Mouse (Mus musculus): ENCODE results near the gene Chn1. TPM values are rescaled to one million over a fixed set of nuclear protein-coding genes. Genes with fewer than 3 reads are reported as not detected.
A peak's percentile ranks its signal among the peaks of the same experiment; 100 is the strongest.

The Chn1 gene
- polyA plus RNA-seq, 1 experiment from 2014 or later = 70.1 TPM

DNA sequence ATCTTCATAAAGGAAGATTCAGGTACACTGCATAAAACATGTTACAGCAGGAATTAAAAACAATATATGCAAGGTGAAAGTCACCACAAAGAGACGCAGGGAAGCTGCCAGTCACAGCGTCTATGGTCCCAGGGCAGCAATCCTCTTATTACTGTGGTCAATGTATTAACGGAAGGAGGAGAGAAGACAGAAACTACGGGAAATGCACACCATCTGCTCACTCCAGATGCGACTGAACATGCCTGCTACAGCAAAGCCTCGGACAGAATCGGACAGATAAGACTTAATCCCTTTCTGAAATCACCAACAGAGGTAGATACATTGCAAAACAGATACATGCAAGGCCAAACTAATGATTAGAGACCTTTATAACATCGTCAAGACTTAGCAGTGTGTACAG, 116.1 kb downstream of the Chn1 start:
- peaks cover 22% of the 10 kb centered on the region for H3K4me1 ChIP-seq (ENCODE audit: control insufficient read depth, insufficient read depth, low read depth, low read length)
- no peak overlapping the region for H3K9ac ChIP-seq (ENCODE audit: low read depth, low read length)
- H3K27ac ChIP-seq (ENCODE audit: low read depth, low read length) = no peak overlapping the region
- ATAC-seq = no peak
- peak overlapping the region; percentile 10; the same call in 1 of the 2 replicates for H3K4me3 ChIP-seq (ENCODE audit: low read length)
- no peaks in the 10 kb centered on the region for H3K36me3 ChIP-seq (ENCODE audit: control insufficient read depth, insufficient read depth, low read length)
- 49% methylated on average over 8 of the region's 8 CpGs for WGBS
- H3K9me3 ChIP-seq (ENCODE audit: control insufficient read depth, low read length) = no peaks in the 10 kb centered on the region
- H3K4me2 ChIP-seq (ENCODE audit: low read length) = peak overlapping the region; percentile 52
- no peaks in the 10 kb centered on the region for H3K27me3 ChIP-seq (replicated peaks; ENCODE audit: control insufficient read depth, insufficient read depth, low read length)

DNA sequence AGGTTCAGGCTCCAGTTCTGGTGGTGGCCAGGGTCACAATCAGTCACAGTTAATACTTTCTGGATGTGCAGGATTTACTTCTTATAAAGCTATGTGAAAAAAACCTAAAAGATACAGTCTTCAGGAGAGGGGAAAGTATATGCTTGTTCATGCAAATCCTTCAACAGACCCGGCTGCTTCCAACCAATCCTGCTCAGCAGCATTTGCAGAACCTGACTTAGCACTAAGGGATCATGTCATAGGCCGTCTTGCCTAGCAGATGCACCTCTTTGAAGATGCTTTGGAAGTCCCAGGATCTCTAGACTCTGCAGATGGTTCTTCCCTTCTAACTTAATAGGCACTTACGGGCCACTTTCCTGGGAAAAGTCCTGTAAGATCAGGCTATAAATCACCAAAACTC, 117.2 kb downstream of the Chn1 start:
- 79% methylated on average over 3 of the region's 3 CpGs for WGBS

DNA sequence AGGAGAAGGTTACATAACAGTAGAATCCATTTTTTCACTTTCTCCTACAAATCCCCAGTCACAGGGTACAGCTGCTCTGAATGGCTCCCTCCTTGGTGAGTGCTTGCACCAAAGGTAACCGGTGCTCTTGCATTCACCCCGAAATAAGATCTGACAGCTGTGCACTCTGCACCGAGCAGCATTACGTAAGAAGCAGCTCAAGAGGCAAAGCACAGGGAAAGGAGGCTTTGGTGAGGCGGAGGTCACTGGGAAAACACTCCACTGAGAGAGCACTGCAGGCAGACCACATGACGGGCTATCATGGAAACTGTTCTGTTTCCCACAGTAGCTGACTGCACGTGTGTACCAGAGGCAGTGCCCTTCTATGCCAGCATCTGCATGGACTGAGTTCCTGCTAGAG, 118.0 kb downstream of the Chn1 start:
- Histone ChIP-seq H3K4me1 (ENCODE audit: control insufficient read depth, insufficient read depth, low read depth, low read length) (peaks cover 22% of the 10 kb centered on the region), H3K36me3 (ENCODE audit: control insufficient read depth, insufficient read depth, low read length) (no peaks in the 10 kb centered on the region), H3K27me3 (replicated peaks; ENCODE audit: control insufficient read depth, insufficient read depth, low read length) (no peaks in the 10 kb centered on the region), H3K9me3 (ENCODE audit: control insufficient read depth, low read length) (no peaks in the 10 kb centered on the region), H3K4me3 (ENCODE audit: low read length) (no peak overlapping the region), H3K9ac (ENCODE audit: low read depth, low read length) (no peak overlapping the region), H3K27ac (ENCODE audit: low read depth, low read length) (no peak overlapping the region), H3K4me2 (ENCODE audit: low read length) (no peak overlapping the region)
- no peak for ATAC-seq
- WGBS = 58% methylated on average over 7 of the region's 7 CpGs

More for the DNA sequence above, 117.2 kb downstream of the Chn1 start:
- peaks cover 22% of the 10 kb centered on the region for H3K4me1 ChIP-seq (ENCODE audit: control insufficient read depth, insufficient read depth, low read depth, low read length)
- no peak overlapping the region for H3K27ac ChIP-seq (ENCODE audit: low read depth, low read length)
- no peaks in the 10 kb centered on the region for H3K27me3 ChIP-seq (replicated peaks; ENCODE audit: control insufficient read depth, insufficient read depth, low read length)
- no peak for ATAC-seq
- no peak overlapping the region for H3K4me3 ChIP-seq (ENCODE audit: low read length)
- H3K36me3 ChIP-seq (ENCODE audit: control insufficient read depth, insufficient read depth, low read length) = no peaks in the 10 kb centered on the region
- H3K9ac ChIP-seq (ENCODE audit: low read depth, low read length) = no peak overlapping the region
- H3K4me2 ChIP-seq (ENCODE audit: low read length) = no peak overlapping the region
- H3K9me3 ChIP-seq (ENCODE audit: control insufficient read depth, low read length) = no peaks in the 10 kb centered on the region

DNA sequence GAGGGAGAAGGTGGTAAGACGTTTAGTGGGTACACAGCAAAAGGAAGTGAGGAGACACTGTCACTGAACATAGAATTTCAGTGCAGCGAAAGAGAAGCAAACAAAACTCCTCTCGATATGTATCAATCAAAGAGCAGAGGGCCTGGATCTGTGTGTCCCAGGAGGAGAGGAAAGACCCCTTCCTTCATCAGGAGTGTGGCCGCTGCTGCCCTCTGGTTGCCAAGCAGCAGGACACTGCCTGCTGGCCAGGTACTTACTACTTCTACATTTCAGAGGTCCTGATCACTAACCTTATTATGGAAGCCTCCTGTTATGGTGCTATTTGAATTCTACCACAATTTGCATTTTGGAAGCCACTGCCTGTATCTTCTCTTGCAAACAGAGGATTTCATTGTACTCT, 119.5 kb downstream of the Chn1 start:
- peaks cover 19% of the 10 kb centered on the region for H3K4me1 ChIP-seq (ENCODE audit: control insufficient read depth, insufficient read depth, low read depth, low read length)
- no peaks in the 10 kb centered on the region for H3K27me3 ChIP-seq (replicated peaks; ENCODE audit: control insufficient read depth, insufficient read depth, low read length)
- WGBS = 78% methylated on average over 4 of the region's 4 CpGs
- no peaks in the 10 kb centered on the region for H3K9me3 ChIP-seq (ENCODE audit: control insufficient read depth, low read length)
- no peaks in the 10 kb centered on the region for H3K36me3 ChIP-seq (ENCODE audit: control insufficient read depth, insufficient read depth, low read length)
- no peak overlapping the region for H3K9ac ChIP-seq (ENCODE audit: low read depth, low read length)
- no peak overlapping the region for H3K4me3 ChIP-seq (ENCODE audit: low read length)
- H3K27ac ChIP-seq (ENCODE audit: low read depth, low read length) = no peak overlapping the region
- no peak for ATAC-seq
- H3K4me2 ChIP-seq (ENCODE audit: low read length) = no peak overlapping the region

DNA sequence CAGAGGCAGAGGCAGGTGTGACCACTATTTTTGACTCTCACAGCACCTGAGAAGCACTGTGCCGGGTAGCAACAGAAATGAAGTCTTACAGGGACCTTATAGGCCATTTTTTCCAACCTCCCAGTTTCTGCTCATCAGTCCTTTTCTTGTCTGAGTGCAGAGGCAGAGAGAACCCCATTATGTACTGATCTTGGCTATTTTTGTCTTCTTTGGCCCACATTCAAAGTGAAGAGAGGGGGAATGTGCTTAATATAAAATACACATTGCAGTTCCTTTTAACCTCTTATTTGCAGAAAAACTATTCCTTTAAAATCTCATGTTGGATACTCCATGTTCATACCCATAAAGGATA, 120.3 kb downstream of the Chn1 start:
- Histone ChIP-seq H3K27ac (ENCODE audit: low read depth, low read length) (no peak overlapping the region), H3K27me3 (replicated peaks; ENCODE audit: control insufficient read depth, insufficient read depth, low read length) (no peaks in the 10 kb centered on the region), H3K9ac (ENCODE audit: low read depth, low read length) (no peak overlapping the region), H3K36me3 (ENCODE audit: control insufficient read depth, insufficient read depth, low read length) (no peaks in the 10 kb centered on the region), H3K4me1 (ENCODE audit: control insufficient read depth, insufficient read depth, low read depth, low read length) (peaks cover 14% of the 10 kb centered on the region), H3K4me2 (ENCODE audit: low read length) (no peak overlapping the region), H3K4me3 (ENCODE audit: low read length) (no peak overlapping the region), H3K9me3 (ENCODE audit: control insufficient read depth, low read length) (no peaks in the 10 kb centered on the region)
- ATAC-seq = no peak
- 92% methylated on average over 1 of the region's 1 CpGs for WGBS

DNA sequence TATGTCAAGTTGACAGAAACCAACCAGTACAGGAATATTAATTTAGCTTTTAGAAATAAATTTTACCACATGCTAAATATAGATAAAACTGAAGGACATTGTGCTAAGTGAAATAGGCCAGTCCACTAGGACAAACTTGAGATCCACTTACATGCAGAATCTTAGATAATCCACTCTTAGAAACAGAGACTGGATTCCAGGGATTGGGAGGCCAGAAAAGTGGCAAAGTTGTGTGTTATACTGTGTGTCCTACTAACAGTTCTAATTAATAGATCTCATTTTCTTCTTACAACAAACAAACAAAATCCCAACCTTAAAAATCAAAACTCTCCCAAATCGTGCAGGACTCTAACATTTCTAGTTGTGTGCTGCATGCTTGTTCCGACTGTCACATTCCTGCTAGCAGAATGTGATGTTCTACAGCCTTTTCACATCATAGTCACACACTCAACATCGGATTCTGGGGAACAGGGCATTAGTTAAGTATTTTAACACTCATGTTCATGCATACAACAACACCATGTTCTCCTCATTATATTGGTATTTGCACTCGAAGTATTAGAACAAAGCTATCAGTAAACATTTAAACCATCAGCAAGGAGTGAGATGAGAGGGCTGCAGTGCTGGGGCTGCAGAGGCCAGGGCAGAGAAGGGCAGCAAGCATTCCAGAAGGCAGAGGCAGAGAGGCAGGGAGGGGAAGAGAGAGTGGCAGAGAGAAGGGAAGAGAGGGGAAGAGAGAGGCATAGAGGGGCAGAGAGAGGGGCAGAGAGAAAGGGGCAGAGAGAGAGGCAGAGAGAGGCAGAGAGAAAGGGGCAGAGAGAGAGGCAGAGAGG, 120.9 kb downstream of the Chn1 start:
- no peak overlapping the region for H3K4me2 ChIP-seq (ENCODE audit: low read length)
- WGBS = 84% methylated on average over 4 of the region's 4 CpGs

DNA sequence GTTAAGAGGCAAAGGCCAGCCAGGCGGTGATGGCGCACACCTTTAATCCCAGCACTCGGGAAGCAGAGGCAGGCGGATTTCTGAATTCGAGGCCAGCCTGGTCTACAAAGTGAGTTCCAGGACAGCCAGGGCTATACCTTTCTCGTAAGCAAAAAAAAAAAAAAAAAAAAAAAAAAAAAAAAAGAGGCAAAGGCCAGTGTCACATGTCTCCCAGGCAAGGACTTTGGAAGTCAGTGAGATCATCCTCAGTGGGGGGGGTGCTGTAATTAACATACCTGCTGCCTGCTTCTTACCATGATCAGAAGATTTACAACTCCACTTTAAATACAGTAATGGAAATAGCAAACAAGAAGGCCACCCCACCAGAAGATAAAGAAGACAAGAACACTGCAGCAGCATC, 137.5 kb downstream of the Chn1 start:
- Histone ChIP-seq H3K4me2 (ENCODE audit: low read length) (no peak overlapping the region), H3K4me1 (ENCODE audit: control insufficient read depth, insufficient read depth, low read depth, low read length) (no peaks in the 10 kb centered on the region), H3K27me3 (replicated peaks; ENCODE audit: control insufficient read depth, insufficient read depth, low read length) (no peaks in the 10 kb centered on the region), H3K27ac (ENCODE audit: low read depth, low read length) (no peak overlapping the region), H3K9ac (ENCODE audit: low read depth, low read length) (no peak overlapping the region), H3K4me3 (ENCODE audit: low read length) (no peak overlapping the region), H3K36me3 (ENCODE audit: control insufficient read depth, insufficient read depth, low read length) (no peaks in the 10 kb centered on the region), H3K9me3 (ENCODE audit: control insufficient read depth, low read length) (no peaks in the 10 kb centered on the region)
- WGBS = 97% methylated on average over 6 of the region's 6 CpGs
- no peak for ATAC-seq

More for the DNA sequence above, 120.9 kb downstream of the Chn1 start:
- Histone ChIP-seq H3K27me3 (replicated peaks; ENCODE audit: control insufficient read depth, insufficient read depth, low read length) (no peaks in the 10 kb centered on the region), H3K36me3 (ENCODE audit: control insufficient read depth, insufficient read depth, low read length) (no peaks in the 10 kb centered on the region), H3K27ac (ENCODE audit: low read depth, low read length) (no peak overlapping the region), H3K4me1 (ENCODE audit: control insufficient read depth, insufficient read depth, low read depth, low read length) (peaks cover 10% of the 10 kb centered on the region; the same call in 1 of the 2 replicates), H3K9ac (ENCODE audit: low read depth, low read length) (no peak overlapping the region), H3K4me3 (ENCODE audit: low read length) (no peak overlapping the region), H3K9me3 (ENCODE audit: control insufficient read depth, low read length) (no peaks in the 10 kb centered on the region)
- no peak for ATAC-seq

DNA sequence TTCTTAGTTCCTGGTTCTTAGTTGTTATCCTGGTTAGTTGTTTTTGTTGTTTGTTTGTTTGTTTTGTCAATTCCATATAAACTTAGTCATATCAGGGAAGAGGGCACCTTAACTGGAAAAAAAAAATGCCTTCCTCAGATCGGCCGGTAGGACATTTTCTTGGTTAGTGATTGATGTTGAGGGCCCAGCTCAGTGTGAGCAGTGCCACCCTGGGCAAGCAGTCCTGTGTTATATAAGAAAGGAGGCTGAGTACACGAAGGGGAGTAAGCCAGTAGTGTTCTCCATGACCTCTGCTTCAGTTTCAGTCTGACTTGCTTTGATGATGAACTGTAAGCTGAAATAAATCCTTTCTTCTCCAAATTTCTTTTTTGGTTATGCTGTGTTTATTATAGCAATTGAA, 138.8 kb downstream of the Chn1 start:
- Histone ChIP-seq H3K9ac (ENCODE audit: low read depth, low read length) (no peak overlapping the region), H3K4me1 (ENCODE audit: control insufficient read depth, insufficient read depth, low read depth, low read length) (no peaks in the 10 kb centered on the region), H3K9me3 (ENCODE audit: control insufficient read depth, low read length) (no peaks in the 10 kb centered on the region), H3K4me3 (ENCODE audit: low read length) (no peak overlapping the region), H3K36me3 (ENCODE audit: control insufficient read depth, insufficient read depth, low read length) (peaks cover 1% of the 10 kb centered on the region; the same call in 1 of the 2 replicates), H3K27me3 (replicated peaks; ENCODE audit: control insufficient read depth, insufficient read depth, low read length) (no peaks in the 10 kb centered on the region), H3K4me2 (ENCODE audit: low read length) (no peak overlapping the region), H3K27ac (ENCODE audit: low read depth, low read length) (no peak overlapping the region)
- 85% methylated on average over 3 of the region's 3 CpGs for WGBS
- ATAC-seq = no peak

DNA sequence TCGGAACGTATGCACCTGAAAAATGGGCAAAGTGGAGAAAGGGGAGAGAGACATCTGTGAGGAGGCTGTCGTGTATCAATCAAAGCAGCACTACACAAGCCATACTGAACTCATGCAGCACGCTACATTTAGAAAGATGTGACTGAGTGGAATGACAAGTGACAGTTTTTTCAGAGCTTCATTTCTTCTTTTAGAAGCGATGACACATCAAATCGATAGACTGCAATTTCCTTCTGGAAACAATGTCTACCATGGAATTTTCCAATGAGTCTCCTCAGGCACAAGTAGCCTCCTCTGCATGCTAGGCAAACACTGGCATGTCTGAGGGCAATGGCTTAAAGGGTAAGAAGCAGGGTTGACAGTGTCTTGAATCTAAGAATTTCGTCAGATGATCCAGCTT, 143.3 kb downstream of the Chn1 start:
- Histone ChIP-seq H3K27me3 (replicated peaks; ENCODE audit: control insufficient read depth, insufficient read depth, low read length) (no peaks in the 10 kb centered on the region), H3K9ac (ENCODE audit: low read depth, low read length) (no peak overlapping the region), H3K27ac (ENCODE audit: low read depth, low read length) (no peak overlapping the region), H3K4me2 (ENCODE audit: low read length) (no peak overlapping the region), H3K4me1 (ENCODE audit: control insufficient read depth, insufficient read depth, low read depth, low read length) (no peaks in the 10 kb centered on the region), H3K4me3 (ENCODE audit: low read length) (no peak overlapping the region), H3K36me3 (ENCODE audit: control insufficient read depth, insufficient read depth, low read length) (peaks cover 5% of the 10 kb centered on the region), H3K9me3 (ENCODE audit: control insufficient read depth, low read length) (no peaks in the 10 kb centered on the region)
- 92% methylated on average over 7 of the region's 7 CpGs for WGBS
- no peak for ATAC-seq
